Mouse (Mus musculus) intestine, postnatal 0 days (tissue): ENCODE results near the gene Atad5. TPM values are rescaled to one million over a fixed set of nuclear protein-coding genes. Genes with fewer than 3 reads are reported as not detected.

ENCODE experiments used
- ATAC-seq: fragments of 200-750 bp; cut with Nextera tagmentation; 2 replicates; pipeline ENCODE4 v1.8.0; 2017; ENCODE audit warnings: mild to moderate bottlenecking, moderate TSS enrichment, moderate library complexity
- H3K27ac ChIP-seq: fragments of 300-500 bp; sonication (generic); 2 replicates; pipeline ENCODE4 v1.5.1; 2014; ENCODE audit warnings: mild to moderate bottlenecking, low read depth, low read length, moderate library complexity
- H3K27me3 ChIP-seq: fragments of 300-500 bp; sonication (generic); replicated peaks from 2 replicates; pipeline ENCODE4 v1.6.1; 2014; ENCODE audit warnings: low read length, mixed read lengths; ENCODE audit not compliant: control insufficient read depth, insufficient read depth
- H3K36me3 ChIP-seq: fragments of 300-500 bp; sonication (generic); 2 replicates; pipeline ENCODE4 v1.6.1; 2014; ENCODE audit warnings: mild to moderate bottlenecking, moderate library complexity; ENCODE audit not compliant: control insufficient read depth, insufficient read depth
- H3K4me1 ChIP-seq: fragments of 300-500 bp; sonication (generic); replicated peaks from 2 replicates; pipeline ENCODE4 v1.6.1; 2014; ENCODE audit warnings: antibody characterized with exemption, low read length, mixed read lengths; ENCODE audit not compliant: control insufficient read depth, insufficient read depth
- H3K4me2 ChIP-seq: fragments of 300-500 bp; sonication (generic); replicated peaks from 2 replicates; pipeline ENCODE4 v1.6.1; 2014; ENCODE audit warnings: low read depth, mild to moderate bottlenecking, moderate library complexity
- H3K4me3 ChIP-seq: fragments of 300-500 bp; sonication (generic); 2 replicates; pipeline ENCODE4 v1.5.1; 2014; ENCODE audit warnings: low read depth, low read length
- H3K9ac ChIP-seq: fragments of 300-500 bp; sonication (generic); 2 replicates; pipeline ENCODE4 v1.6.1; 2014; ENCODE audit warnings: mild to moderate bottlenecking, low read depth, low read length
- H3K9me3 ChIP-seq: fragments of 300-500 bp; sonication (generic); 2 replicates; pipeline ENCODE4 v1.6.1; 2016; ENCODE audit warnings: mixed run types; ENCODE audit not compliant: control insufficient read depth
- CTCF ChIP-seq: sonication (generic); IDR thresholded peaks from 2 replicates; pipeline ENCODE4 v1.5.1; 2016; ENCODE audit warnings: low read depth, mild to moderate bottlenecking, control low read depth, antibody characterized with exemption, moderate library complexity
- WGBS: fragments of 180-500 bp; shearing (Covaris S2); extraction: QIAGEN DNeasy Blood & Tissue Kit; methylation state at CpG from one replicate; pipeline ENCODE4 v1.1.7; 2014; 5-methylcytosine and 5-hydroxymethylcytosine counted together
- polyA plus RNA-seq: library from polyadenylated mRNA; unstranded; fragments of >200 nt; fragmentation: Nextera tagmentation; extraction: Ambion mirVana; gene quantifications from 2 replicates; pipeline ENCODE4 v1.2.1, GENCODE M21; 2015

Atad5 gene
- polyA plus RNA-seq, 1 experiment from 2014 or later, result 2.2 TPM

- H3K4me3 ChIP-seq, result no peak overlapping the region
- H3K36me3 ChIP-seq, result no peaks in the 10 kb centered on the region
- ATAC-seq, result no peak
Observed at GRCm38 (mm10) chr11:80071039-80071438, 18.2 kb upstream of the Atad5 start.

GRCm38 (mm10) chr11:80072365-80072764 is 16.8 kb upstream of the Atad5 start:
- Histone ChIP-seq H3K4me3 (no peak overlapping the region), H3K9ac (no peak overlapping the region), H3K36me3 (no peaks in the 10 kb centered on the region), H3K27me3 (no peaks in the 10 kb centered on the region), H3K9me3 (no peaks in the 10 kb centered on the region), H3K4me2 (no peak overlapping the region), H3K27ac (no peak overlapping the region), H3K4me1 (no peaks in the 10 kb centered on the region)
- no peak for ATAC-seq
- no peak for TF ChIP-seq CTCF
- 81% methylated on average over 3 of the region's 3 CpGs for WGBS

More at GRCm38 (mm10) chr11:80071039-80071438, 18.2 kb upstream of the Atad5 start:
- Histone ChIP-seq H3K4me2 (no peak overlapping the region), H3K9me3 (no peaks in the 10 kb centered on the region), H3K9ac (no peak overlapping the region), H3K27me3 (no peaks in the 10 kb centered on the region), H3K4me1 (no peaks in the 10 kb centered on the region), H3K27ac (no peak overlapping the region)
- 96% methylated on average over 2 of the region's 2 CpGs for WGBS
- TF ChIP-seq CTCF, result no peak

DNA sequence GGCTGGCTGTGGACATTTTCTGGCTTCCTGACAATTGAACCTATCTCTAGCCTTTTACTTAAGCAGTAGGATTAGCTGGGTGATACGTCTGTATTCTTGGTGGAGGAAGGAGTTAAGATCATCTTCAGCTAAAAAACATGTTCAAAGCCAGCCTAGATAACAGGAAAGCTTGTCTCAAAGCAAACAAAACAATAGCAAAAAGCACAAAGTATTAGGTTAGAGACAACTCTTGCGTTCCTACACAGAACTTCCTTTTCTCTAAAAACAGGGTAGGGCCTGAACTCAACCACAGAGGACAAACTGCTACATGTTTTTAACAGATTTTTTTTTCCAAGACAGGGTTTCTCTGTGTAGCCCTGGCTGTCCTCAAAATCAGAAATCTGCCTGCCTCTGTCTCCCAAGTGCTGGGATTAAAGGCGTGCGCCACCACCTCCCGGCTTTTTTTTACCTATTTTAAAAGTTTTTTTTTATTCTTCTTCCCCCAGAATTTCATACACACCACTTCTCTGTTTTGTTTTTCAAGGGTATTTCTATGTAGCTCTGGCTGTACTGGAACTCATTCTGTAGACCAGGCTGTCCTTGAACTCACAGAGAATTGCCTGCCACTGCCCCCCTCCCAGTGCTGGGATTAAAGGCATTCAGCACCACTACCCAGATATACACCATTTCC is 13.5 kb upstream of the Atad5 start:
- Histone ChIP-seq H3K4me2 (no peak overlapping the region), H3K4me1 (no peaks in the 10 kb centered on the region), H3K4me3 (no peak overlapping the region), H3K9me3 (no peaks in the 10 kb centered on the region), H3K27me3 (no peaks in the 10 kb centered on the region), H3K27ac (no peak overlapping the region), H3K36me3 (no peaks in the 10 kb centered on the region), H3K9ac (no peak overlapping the region)
- TF ChIP-seq CTCF, result no peak
- no peak for ATAC-seq
- 94% methylated on average over 5 of the region's 5 CpGs for WGBS

DNA sequence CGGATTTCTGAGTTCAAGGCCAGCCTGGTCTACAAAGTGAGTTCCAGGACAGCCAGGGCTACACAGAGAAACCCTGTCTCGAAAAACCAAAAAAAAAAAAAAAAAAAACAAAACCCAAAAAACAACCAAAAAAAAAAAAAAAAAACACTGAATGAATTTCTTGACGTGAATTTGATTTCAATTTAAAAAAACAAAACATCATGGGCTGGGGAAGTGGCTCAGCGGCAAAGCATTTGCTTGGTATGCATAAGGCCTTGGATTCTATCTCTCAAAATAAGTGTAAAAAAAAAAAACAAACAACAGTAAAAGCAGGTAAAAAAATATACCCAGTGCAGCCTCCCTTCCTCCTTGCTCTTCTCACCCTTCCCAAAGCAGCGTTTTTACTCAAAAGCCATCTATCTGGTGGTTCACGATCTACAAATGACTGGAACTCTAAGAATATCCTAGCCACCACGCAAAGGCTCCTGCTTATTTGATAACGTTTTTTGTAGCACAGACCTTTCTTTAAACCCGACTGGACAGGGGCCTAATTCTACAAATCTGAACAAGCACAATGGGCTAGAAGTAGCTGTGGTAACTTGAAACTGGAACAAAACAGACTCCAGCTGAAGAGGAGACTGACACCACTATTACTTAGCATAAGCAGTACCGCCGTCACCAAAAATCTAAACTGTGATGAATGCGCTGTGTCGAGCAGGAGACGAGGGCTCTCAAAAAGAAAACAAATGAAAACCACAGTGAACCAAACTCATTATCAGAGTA is 11.2 kb upstream of the Atad5 start:
- 86% methylated on average over 13 of the region's 14 CpGs for WGBS
- no peaks in the 10 kb centered on the region for H3K27me3 ChIP-seq
- no peak overlapping the region for H3K9ac ChIP-seq

DNA sequence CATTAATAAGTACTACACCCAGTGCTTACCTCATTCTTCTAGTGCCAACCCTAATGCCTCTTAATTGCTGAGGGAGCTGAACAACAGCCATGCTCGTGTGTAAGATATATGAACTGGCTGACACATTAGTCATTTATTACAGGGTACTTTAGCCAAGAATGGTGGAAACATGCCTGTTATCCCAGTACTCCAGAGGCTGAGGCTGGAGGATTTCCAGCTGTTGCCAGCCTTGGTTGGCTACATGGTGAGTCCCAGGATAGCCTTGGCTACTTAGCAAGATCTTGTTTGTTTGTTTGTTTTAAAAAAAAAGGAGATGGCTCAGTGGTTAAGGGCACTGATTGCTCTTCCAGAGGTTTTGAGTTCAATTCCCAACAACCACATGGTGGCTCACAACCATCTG is 10.4 kb upstream of the Atad5 start:
- Histone ChIP-seq H3K4me2 (no peak overlapping the region), H3K27ac (no peak overlapping the region), H3K4me3 (no peak overlapping the region), H3K27me3 (no peaks in the 10 kb centered on the region), H3K9ac (no peak overlapping the region), H3K9me3 (no peaks in the 10 kb centered on the region), H3K36me3 (no peaks in the 10 kb centered on the region), H3K4me1 (no peaks in the 10 kb centered on the region)
- TF ChIP-seq CTCF, result no peak
- WGBS, result 15% methylated on average over 1 of the region's 1 CpGs
- ATAC-seq, result no peak

More for the DNA sequence above, 11.2 kb upstream of the Atad5 start:
- H3K36me3 ChIP-seq, result no peaks in the 10 kb centered on the region
- H3K4me3 ChIP-seq, result no peak overlapping the region
- no peak overlapping the region for H3K4me2 ChIP-seq
- no peak overlapping the region for H3K27ac ChIP-seq
- H3K9me3 ChIP-seq, result no peaks in the 10 kb centered on the region
- TF ChIP-seq CTCF, result no peak
- no peaks in the 10 kb centered on the region for H3K4me1 ChIP-seq
- no peak for ATAC-seq

GRCm38 (mm10) chr11:80079751-80080150 is 9.4 kb upstream of the Atad5 start:
- peak overlapping the region; percentile 95; the same call in 1 of the 2 replicates for H3K9ac ChIP-seq
- H3K9me3 ChIP-seq, result no peaks in the 10 kb centered on the region
- no peaks in the 10 kb centered on the region for H3K36me3 ChIP-seq
- WGBS, result 64% methylated on average over 6 of the region's 6 CpGs
- peak overlapping the region; percentile 94 for H3K4me2 ChIP-seq
- H3K27ac ChIP-seq, result no peak overlapping the region
- no peaks in the 10 kb centered on the region for H3K4me1 ChIP-seq
- peak overlapping the region; percentile 86 for H3K4me3 ChIP-seq
- no peaks in the 10 kb centered on the region for H3K27me3 ChIP-seq
- TF ChIP-seq CTCF, result no peak
- ATAC-seq, result no peak
